Mouse (Mus musculus) liver, embryonic 14.5 days (tissue): ENCODE data around the gene Ptprf. TPM values are rescaled to one million over a fixed set of nuclear protein-coding genes. Genes with fewer than 3 reads are reported as not detected.

Source experiments
- ATAC-seq: fragments of 200-750 bp; cut with Nextera tagmentation; 2 replicates; pipeline ENCODE4 v1.8.0; 2017; ENCODE audit warnings: moderate number of reproducible peaks, mild to moderate bottlenecking, moderate library complexity; ENCODE audit not compliant: insufficient read depth
- DNase-seq, 3 experiments: peaks; one replicate each; pipeline ENCODE4 v3.0.0-alpha.2; 2012 to 2013; ENCODE audit warnings: low read depth in 3 of 3, low spot score in 3 of 3
- H3K27ac ChIP-seq: fragments of 300-500 bp; sonication (generic); 2 replicates; pipeline ENCODE4 v1.5.1; 2014; ENCODE audit warnings: moderate library complexity, mild to moderate bottlenecking, control low read depth, inconsistent platforms
- H3K27me3 ChIP-seq: fragments of 300-500 bp; sonication (generic); 2 replicates; pipeline ENCODE4 v1.6.1; 2014; ENCODE audit warnings: mild to moderate bottlenecking, low read length, moderate library complexity; ENCODE audit not compliant: control insufficient read depth, insufficient read depth
- H3K36me3 ChIP-seq: fragments of 300-500 bp; sonication (generic); replicated peaks from 2 replicates; pipeline ENCODE4 v1.6.1; 2014; ENCODE audit warnings: low read depth; ENCODE audit not compliant: control insufficient read depth, insufficient read depth
- H3K4me1 ChIP-seq, 2 experiments: fragments of 200-500 bp in 1 of 2; fragments of 300-500 bp in 1 of 2; sonication (generic) in 1 of 2; replicated peaks; 2 replicates each; pipeline ENCODE4 v1.6.1; 2012 to 2014; ENCODE audit warnings: antibody characterized with exemption in 1 of 2, inconsistent platforms in 1 of 2, low read length in 1 of 2; ENCODE audit not compliant: control insufficient read depth in 2 of 2, insufficient read depth in 2 of 2
- H3K4me2 ChIP-seq: fragments of 300-500 bp; sonication (generic); 2 replicates; pipeline ENCODE4 v1.6.1; 2014; ENCODE audit warnings: low read depth, mild to moderate bottlenecking, control low read depth, moderate library complexity
- H3K4me3 ChIP-seq, 2 experiments: fragments of 200-500 bp in 1 of 2; fragments of 300-500 bp in 1 of 2; sonication (generic) in 1 of 2; 2 replicates each; pipeline ENCODE4 v1.5.1; 2012 to 2014; ENCODE audit warnings: low read depth in 2 of 2, low read length in 2 of 2, mild to moderate bottlenecking in 2 of 2, control low read depth in 1 of 2, inconsistent platforms in 1 of 2, moderate library complexity in 1 of 2; ENCODE audit not compliant: insufficient read depth in 1 of 2
- H3K9ac ChIP-seq: fragments of 300-500 bp; sonication (generic); replicated peaks from 2 replicates; pipeline ENCODE4 v1.6.1; 2014; ENCODE audit warnings: mild to moderate bottlenecking, control low read depth, moderate library complexity
- H3K9me3 ChIP-seq: fragments of 300-500 bp; sonication (generic); 2 replicates; pipeline ENCODE4 v1.6.1; 2016; ENCODE audit warnings: low read length, mixed read lengths; ENCODE audit not compliant: control insufficient read depth
- CTCF ChIP-seq: IDR thresholded peaks from 2 replicates; pipeline ENCODE4 v1.5.1; 2016; ENCODE audit warnings: antibody characterized with exemption, low read depth, control low read depth
- EP300 ChIP-seq: IDR thresholded peaks from 2 replicates; pipeline ENCODE4 v1.6.1; 2016; ENCODE audit warnings: antibody characterized with exemption, low read depth
- WGBS: fragments of 180-500 bp; shearing (Covaris S2); extraction: QIAGEN DNeasy Blood & Tissue Kit; methylation state at CpG from one replicate; pipeline ENCODE4 v1.1.7; 2014; ENCODE audit not compliant: insufficient replicate concordance; 5-methylcytosine and 5-hydroxymethylcytosine counted together
- polyA plus RNA-seq, 2 experiments: library from polyadenylated mRNA; depleted of rRNA in 1 of 2; stranded (reverse) in 1 of 2; unstranded in 1 of 2; fragments of >200 nt; fragmentation: Nextera tagmentation in 1 of 2; extraction: Ambion mirVana in 1 of 2; gene quantifications; 2 replicates each; pipeline versions ENCODE4 v1.2.1 to v1.2.3; 2012 to 2014

Ptprf gene
- polyA plus RNA-seq (2012; rRNA removed) (7.4 and 8.4 TPM in 2 replicates), polyA plus RNA-seq (2014; fragmentation: Nextera tagmentation; extraction: Ambion mirVana) (5.6 and 7.3 TPM in 2 replicates)

- Histone ChIP-seq H3K4me3 (peak within 1 kb of the TSS; percentile 53 to 56), H3K27me3 (peaks cover 38% of the 10 kb centered on the region), H3K36me3 (no peaks in the 10 kb centered on the region), H3K4me2 (peak within 1 kb of the TSS; percentile 55), H3K9me3 (no peaks in the 10 kb centered on the region), H3K27ac (no peak within 1 kb of the TSS), H3K9ac (no peak within 1 kb of the TSS), H3K4me1 (no peaks in the 10 kb centered on the region; a peak in 1 of 4 replicates)
- 4% methylated on average over 32 of the region's 50 CpGs for WGBS
- no peak for DNase-seq
- no peak for TF ChIP-seq EP300
- no peak for TF ChIP-seq CTCF
- peak; percentile 37; the same call in 1 of the 2 replicates for ATAC-seq
These were observed at the start of gene Ptprf for GRCm38 (mm10) chr4:118291231-118291630. Ptprf (minus strand) TSS chr4:118291405.

GRCm38 (mm10) chr4:118336658-118337057 lies 45.5 kb upstream of the Ptprf start:
- TF ChIP-seq CTCF, result peak; percentile 76
- TF ChIP-seq EP300, result no peak
- 12% methylated on average over 7 of the region's 7 CpGs for WGBS
- Histone ChIP-seq H3K9ac (no peak overlapping the region), H3K9me3 (no peaks in the 10 kb centered on the region), H3K4me3 (no peak overlapping the region), H3K27me3 (no peaks in the 10 kb centered on the region), H3K27ac (no peak overlapping the region), H3K36me3 (no peaks in the 10 kb centered on the region), H3K4me1 (no peaks in the 10 kb centered on the region), H3K4me2 (no peak overlapping the region)
- ATAC-seq (no peak), DNase-seq (peak in 1 of 3 experiments; percentile 29)

GRCm38 (mm10) chr4:118335991-118336390 lies 44.8 kb upstream of the Ptprf start:
- WGBS, result 53% methylated on average over 4 of the region's 4 CpGs
- no peak for ATAC-seq
- TF ChIP-seq CTCF (no peak), EP300 (no peak)

GRCm38 (mm10) chr4:118331777-118332176 lies 40.6 kb upstream of the Ptprf start:
- ATAC-seq (no peak), DNase-seq (no peak)
- WGBS, result 34% methylated on average over 4 of the region's 4 CpGs
- TF ChIP-seq CTCF (no peak), EP300 (no peak)
- Histone ChIP-seq H3K9ac (no peak overlapping the region), H3K4me2 (no peak overlapping the region), H3K36me3 (no peaks in the 10 kb centered on the region), H3K4me3 (no peak overlapping the region), H3K27ac (no peak overlapping the region), H3K27me3 (no peaks in the 10 kb centered on the region), H3K4me1 (no peaks in the 10 kb centered on the region), H3K9me3 (no peaks in the 10 kb centered on the region)

More at GRCm38 (mm10) chr4:118335991-118336390, 44.8 kb upstream of the Ptprf start:
- no peak for DNase-seq
- Histone ChIP-seq H3K36me3 (no peaks in the 10 kb centered on the region), H3K4me3 (no peak overlapping the region), H3K9ac (no peak overlapping the region), H3K4me2 (no peak overlapping the region), H3K27me3 (no peaks in the 10 kb centered on the region), H3K4me1 (no peaks in the 10 kb centered on the region), H3K27ac (no peak overlapping the region), H3K9me3 (no peaks in the 10 kb centered on the region)

- no peak overlapping the region for H3K4me3 ChIP-seq
- H3K36me3 ChIP-seq, result no peaks in the 10 kb centered on the region
- H3K4me1 ChIP-seq, result no peaks in the 10 kb centered on the region; a peak in 1 of 4 replicates
- H3K27ac ChIP-seq, result no peak overlapping the region
- ATAC-seq (no peak), DNase-seq (no peak)
- no peak overlapping the region for H3K4me2 ChIP-seq
- TF ChIP-seq CTCF, result no peak
- no peak for TF ChIP-seq EP300
- no peaks in the 10 kb centered on the region for H3K9me3 ChIP-seq
- H3K27me3 ChIP-seq, result no peaks in the 10 kb centered on the region
- no peak overlapping the region for H3K9ac ChIP-seq
- 17% methylated on average over 7 of the region's 7 CpGs for WGBS
These were observed 35.3 kb upstream of the Ptprf start for GRCm38 (mm10) chr4:118326476-118326875.
